Mouse (Mus musculus) right cerebral cortex, postnatal 36 days (tissue): Measurements from ENCODE around the gene Slc6a6.

ENCODE experiments used
- DNase-seq, 2 experiments: peaks; one replicate each; pipeline ENCODE4 v3.0.0; 2022; ENCODE audit warnings: low spot score in 2 of 2, mixed read lengths in 1 of 2

Gene Slc6a6

DNA sequence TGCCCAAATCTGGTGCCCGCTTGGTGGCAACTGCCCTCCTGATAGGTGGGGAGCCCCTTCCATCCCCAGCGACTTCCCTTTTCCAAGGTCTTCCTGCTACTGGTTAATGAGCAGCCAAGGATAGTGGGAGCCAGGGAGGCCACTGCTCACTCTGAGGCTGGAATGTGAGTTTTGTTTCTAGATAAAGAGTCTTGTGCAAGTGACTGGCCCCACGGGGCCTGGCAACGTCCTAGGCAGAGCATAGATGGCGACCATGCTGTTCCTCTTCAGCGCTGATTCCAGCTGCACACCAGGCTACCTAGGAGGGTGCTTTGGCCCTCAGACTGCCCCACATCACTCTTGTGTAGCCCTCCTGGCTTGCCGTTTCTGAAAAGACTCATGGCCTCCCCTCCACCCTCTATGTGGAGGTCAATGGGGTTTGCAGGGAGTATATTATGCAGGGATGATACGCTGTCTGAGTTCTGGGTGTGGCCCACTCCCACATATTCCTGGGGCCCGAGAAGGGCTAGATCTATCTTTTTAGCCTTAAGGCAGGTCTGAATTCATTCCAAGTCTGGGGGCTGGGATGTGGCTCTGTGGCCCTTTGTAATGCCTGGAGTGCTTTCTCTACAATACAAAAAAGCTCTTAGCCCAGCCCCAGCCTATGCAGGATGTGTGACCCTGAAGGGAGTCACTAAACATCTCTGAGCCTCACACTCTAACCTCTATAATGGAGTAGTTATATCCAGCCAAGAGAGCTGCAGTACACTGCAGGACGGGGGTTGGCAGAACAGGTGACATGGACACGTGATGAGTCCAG, 17.2 kb downstream of the Slc6a6 start:
- no peak for DNase-seq

- no peak for DNase-seq
Measured at GRCm38 (mm10) chr6:91703459-91703858, 19.6 kb downstream of the Slc6a6 start.

- DNase-seq: no peak
Measured at GRCm38 (mm10) chr6:91704446-91704845, 20.6 kb downstream of the Slc6a6 start.

DNA sequence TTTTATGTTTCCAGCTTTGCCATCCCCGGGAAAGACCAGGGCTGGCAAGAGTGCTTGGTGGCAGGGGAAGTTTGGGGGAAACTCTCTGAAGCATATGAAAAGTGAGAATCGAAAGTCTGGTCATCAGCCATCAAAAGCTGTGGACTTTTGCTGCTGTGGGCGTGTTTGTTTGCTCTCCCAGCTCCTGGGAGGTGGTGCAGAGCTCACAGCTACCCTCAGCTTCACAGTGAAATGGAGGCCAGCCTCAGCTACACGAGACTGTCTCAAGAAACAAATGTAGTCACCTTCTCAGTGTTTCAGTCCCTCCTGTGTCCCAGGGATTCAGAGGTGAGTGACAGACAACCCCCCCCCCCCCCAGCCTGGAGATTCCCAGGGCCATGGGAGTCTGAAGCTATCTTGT, 21.8 kb downstream of the Slc6a6 start:
- DNase-seq: no peak

DNA sequence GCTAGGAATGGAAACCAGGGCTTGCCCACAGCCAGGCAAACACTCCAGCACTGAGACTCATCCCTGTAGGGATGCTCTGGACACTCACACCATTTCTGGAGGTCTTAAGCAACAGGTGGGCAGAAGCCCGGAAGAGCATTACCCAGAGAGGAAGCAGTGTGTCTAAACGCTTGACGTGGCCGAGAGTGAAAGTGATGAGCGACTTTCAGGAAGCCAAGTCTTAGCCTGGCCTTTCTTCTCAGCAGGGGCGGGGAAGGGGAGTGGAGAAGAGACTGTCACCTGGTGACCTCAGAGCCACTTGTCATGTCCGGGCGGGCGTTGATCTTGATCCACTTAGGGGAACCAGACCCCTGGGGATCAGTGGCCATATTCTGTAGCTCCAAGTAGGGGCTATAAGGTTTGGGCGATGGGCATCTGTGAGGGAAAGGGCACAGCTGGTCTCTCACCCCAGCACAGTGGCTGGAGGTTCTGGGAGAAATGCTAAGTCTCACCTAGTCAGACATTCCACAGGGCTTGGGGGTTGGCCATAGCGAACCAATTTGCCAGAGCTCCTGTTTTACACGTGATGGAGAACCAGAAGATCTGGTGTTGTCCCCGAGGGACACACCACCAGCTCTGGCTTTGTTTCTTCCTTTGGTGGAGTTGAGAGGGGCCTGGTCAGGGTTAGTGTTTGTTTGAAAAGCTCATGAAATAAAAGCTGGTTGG, 22.4 kb downstream of the Slc6a6 start:
- DNase-seq: no peak

GRCm38 (mm10) chr6:91707276-91707885, 23.5 kb downstream of the Slc6a6 start:
- DNase-seq: no peak

DNA sequence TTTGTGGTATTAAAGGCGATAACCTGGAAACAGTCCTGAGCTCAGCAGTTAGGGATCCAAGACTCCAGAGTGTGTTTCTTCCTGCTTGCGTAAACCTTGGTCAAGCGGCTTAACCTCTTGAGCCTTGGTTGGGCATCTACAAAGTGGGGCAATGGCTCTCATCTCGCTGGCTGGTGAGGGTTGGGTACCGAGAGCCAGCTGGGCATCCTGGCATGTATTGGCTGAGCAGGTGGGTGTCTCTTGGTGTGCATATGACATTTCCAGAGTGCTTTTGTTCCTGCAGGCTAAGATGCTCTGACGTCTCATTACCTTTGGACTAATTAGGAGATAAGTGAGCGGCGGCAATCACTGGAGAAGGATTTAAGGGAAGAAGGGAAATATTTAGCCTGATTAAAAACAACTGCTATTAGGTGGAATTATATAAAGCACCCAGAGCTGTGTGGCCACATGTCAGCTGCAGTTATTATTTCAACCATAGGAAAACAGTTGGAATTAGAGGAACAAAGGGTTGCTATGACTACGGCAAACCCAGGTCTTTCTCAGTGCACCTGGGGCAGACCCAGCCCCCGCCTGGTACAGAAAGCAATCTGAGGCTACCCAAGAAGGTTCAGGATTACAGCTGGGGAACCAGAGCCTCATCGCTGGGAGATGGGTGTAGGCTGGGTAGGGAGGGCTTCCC, 24.2 kb downstream of the Slc6a6 start:
- no peak for DNase-seq

DNA sequence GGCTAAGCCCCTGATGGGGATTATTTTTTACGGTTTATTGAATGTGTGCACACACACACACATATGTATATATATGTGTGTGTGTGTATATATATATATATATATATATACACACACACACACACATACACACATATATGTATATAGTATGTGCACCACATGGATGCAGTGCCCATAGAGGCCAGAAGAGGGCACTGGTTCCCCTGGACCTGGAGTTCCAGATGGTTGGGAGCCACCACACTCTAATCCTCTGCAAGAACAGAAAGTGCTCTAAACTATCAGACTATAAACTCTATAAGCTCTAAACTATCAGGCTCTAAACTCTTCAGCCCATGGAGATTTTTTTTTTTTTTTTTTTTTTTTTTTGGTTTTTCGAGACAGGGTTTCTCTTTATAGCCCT, 25.1 kb downstream of the Slc6a6 start:
- no peak for DNase-seq

- DNase-seq: no peak
Measured at GRCm38 (mm10) chr6:91710345-91710930, 26.6 kb downstream of the Slc6a6 start.

DNA sequence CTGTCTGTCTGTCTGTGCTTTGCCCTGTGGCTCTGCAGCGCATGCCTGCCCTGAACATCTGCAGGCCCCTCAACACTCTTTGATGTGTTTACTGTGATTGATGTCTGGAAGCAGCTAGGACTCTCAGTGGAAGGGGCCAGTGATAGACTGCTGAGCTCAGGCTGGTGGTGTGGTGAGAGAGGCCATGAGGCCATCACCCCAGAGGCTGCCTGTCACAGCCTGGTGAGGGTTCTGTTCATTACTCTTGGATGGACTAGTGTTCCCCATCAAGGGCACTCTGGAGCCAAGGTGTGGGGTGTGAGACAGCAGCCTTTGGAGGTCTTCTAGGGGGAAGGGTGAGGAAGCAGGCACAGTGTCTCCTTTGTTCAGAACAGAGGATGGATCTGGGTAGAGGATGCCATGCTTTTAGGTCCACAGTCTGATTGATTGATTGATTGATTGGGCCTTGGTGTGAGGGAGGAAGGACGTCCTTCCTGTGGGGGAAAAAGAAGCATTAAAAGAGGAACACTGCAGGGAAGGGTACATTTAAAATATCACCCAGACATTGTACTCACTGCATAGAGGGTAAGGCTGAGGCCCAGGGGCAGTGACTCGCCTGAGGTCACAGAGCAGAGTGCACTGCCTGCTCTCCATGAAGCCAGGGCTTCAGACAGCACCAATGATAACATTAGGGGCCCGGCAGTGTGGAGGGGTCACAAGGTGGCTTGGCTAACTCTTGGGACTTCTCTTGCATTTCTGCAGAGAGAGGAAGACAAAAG, 28.4 kb downstream of the Slc6a6 start:
- no peak for DNase-seq

DNA sequence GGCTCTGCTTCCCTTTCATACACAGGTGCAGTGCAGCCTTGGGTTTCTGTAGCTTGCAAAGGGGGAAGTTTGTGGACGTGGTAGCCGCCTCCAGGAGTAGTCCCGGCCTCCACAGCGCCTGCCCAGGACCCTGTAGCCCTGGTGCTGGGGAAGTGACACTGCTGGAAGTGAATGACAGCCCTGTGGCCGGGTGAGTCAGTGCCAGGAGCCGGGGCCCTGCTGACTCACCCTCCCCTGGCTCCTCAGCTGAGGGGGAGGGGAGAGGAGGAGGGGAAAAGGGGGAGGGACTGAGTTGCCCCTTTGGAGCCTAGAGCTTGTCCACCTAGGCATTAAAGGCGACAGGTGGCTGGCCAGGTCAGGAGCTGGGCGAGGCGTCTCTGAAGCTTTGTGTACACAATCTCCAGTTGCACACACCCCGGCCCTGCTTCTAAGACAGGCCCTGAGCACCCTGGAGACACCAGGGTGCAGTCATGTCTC, 29.0 kb downstream of the Slc6a6 start:
- no peak for DNase-seq

GRCm38 (mm10) chr6:91713370-91713896, 29.6 kb downstream of the Slc6a6 start:
- DNase-seq: no peak

DNA sequence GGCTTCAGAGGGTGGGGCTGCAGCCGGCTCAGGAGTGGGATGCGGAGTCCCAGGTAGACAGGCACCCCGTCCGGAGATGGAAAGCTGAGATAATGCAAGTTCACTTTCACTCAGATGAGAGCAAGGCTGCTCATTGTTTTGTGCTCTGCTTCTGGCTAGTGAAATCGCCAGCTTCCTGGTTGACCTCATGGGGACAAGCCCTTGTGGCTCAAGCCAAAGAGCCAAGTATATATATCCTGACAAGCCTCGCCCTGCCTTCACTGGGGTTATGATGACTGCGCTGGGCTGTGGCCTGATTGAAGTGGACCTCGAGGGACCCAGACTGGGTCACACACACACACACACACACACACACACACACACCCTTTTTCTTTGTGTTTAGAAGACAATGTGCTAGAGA, 31.2 kb downstream of the Slc6a6 start:
- DNase-seq: no peak

GRCm38 (mm10) chr6:91715988-91716810, 32.3 kb downstream of the Slc6a6 start:
- DNase-seq: no peak

- DNase-seq: no peak
Measured at GRCm38 (mm10) chr6:91718067-91718466, 34.2 kb downstream of the Slc6a6 start.

DNA sequence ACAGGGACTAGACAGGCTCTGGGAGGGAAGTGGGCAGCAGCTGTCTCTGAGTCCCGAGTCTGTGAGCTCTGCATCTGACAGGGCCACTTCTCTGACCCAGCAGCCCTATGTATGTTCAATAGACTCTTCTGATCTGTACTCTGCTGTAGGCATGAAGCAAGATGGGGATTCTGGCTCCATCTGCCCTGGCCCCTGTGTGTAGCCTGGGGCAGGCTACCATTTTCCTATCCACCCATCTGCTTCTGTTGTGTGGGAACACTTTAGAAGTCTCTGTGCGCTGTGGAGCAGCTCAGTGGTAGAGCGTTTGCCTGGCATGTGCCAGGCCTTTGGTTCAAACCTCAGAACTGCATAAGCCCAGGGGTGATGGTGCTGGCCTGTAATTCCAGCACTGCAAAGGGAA, 34.8 kb downstream of the Slc6a6 start:
- DNase-seq: no peak

GRCm38 (mm10) chr6:91719042-91719747, 35.3 kb downstream of the Slc6a6 start:
- DNase-seq: peak; percentile 63 to 71

- peak; percentile 52 to 57 for DNase-seq
Measured at GRCm38 (mm10) chr6:91719865-91720533, 36.1 kb downstream of the Slc6a6 start.
